Mouse (Mus musculus): ENCODE results near the gene Cabp7. TPM values are rescaled to one million over a fixed set of nuclear protein-coding genes. Genes with fewer than 3 reads are reported as not detected.

Cabp7 gene
- total and polyA plus RNA-seq, 3 experiments = not detected

DNA sequence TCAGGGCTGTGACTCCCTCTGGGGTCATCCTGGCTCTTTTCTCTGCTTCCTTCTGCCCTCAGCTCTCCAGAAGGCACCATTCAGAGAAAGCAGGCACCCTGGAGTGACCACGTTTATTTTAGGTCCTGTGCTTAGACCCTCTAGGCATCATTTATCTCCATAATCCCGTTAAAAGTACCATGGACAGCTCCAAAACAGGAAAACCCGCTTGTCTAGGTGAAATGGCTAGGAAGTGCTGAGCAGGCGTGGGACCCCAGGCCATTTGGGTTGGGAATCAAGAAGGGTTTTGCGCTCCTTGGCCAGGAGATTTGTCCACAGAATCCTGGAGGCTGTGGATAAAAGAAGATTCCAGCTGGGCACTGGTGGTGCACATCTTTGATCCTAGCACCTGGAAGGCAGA, 17.1 kb upstream of the Cabp7 start:
- Histone ChIP-seq H3K36me3 (replicated peaks) (peaks cover 41% of the 10 kb centered on the region), H3K9me3 (replicated peaks) (no peaks in the 10 kb centered on the region), H3K4me1 (ENCODE audit: insufficient read depth, low read depth, low read length) (no peaks in the 10 kb centered on the region), H3K4me3 (ENCODE audit: low read depth, low read length) (no peak overlapping the region), H3K27me3 (ENCODE audit: insufficient read depth, low read length) (peaks cover 20% of the 10 kb centered on the region; the same call in 1 of the 2 replicates)
- TF ChIP-seq CTCF (IDR thresholded peaks at IDR 0.05; ENCODE audit: low read depth, low read length) = no peak
- no peak for TF ChIP-seq GATA1 (IDR thresholded peaks at IDR 0.05; ENCODE audit: borderline replicate concordance, low read length)
- ATAC-seq (ENCODE audit: extremely low read depth, insufficient number of reproducible peaks, low FRiP score, poor library complexity, severe bottlenecking) (no peak), DNase-seq (ENCODE audit: low spot score) (no peak)

- no peak for DNase-seq (ENCODE audit: low spot score)
- Histone ChIP-seq H3K4me1 (ENCODE audit: insufficient read depth, low read depth, low read length) (no peaks in the 10 kb centered on the region), H3K4me3 (ENCODE audit: low read depth, low read length) (no peak overlapping the region), H3K9me3 (replicated peaks) (no peaks in the 10 kb centered on the region), H3K36me3 (replicated peaks) (peaks cover 29% of the 10 kb centered on the region), H3K27me3 (ENCODE audit: insufficient read depth, low read length) (peaks cover 22% of the 10 kb centered on the region; the same call in 1 of the 2 replicates)
- no peak for ATAC-seq (ENCODE audit: extremely low read depth, insufficient number of reproducible peaks, low FRiP score, poor library complexity, severe bottlenecking)
- no peak for TF ChIP-seq GATA2 (IDR thresholded peaks at IDR 0.05; ENCODE audit: borderline replicate concordance, low read depth, low read length)
- TF ChIP-seq TAL1 (conservative IDR thresholded peaks at IDR 0.05; ENCODE audit: low read depth, low read length) = no peak
- TF ChIP-seq CTCF (IDR thresholded peaks at IDR 0.05; ENCODE audit: low read depth, low read length) = no peak
- TF ChIP-seq GATA1 (IDR thresholded peaks at IDR 0.05; ENCODE audit: borderline replicate concordance, low read length) = no peak
- no peak for TF ChIP-seq POLR2AphosphoS5 (IDR thresholded peaks at IDR 0.05; ENCODE audit: insufficient replicate concordance, low read depth, low read length)
Observed at GRCm38 (mm10) chr11:4762511-4762910, 15.9 kb upstream of the Cabp7 start.

- peaks cover 25% of the 10 kb centered on the region; the same call in 1 of the 2 replicates for H3K27me3 ChIP-seq (ENCODE audit: insufficient read depth, low read length)
- DNase-seq (ENCODE audit: low spot score) = no peak
- peaks cover 24% of the 10 kb centered on the region for H3K36me3 ChIP-seq (replicated peaks)
- TF ChIP-seq GATA2 (IDR thresholded peaks at IDR 0.05; ENCODE audit: borderline replicate concordance, low read depth, low read length) (no peak), TAL1 (conservative IDR thresholded peaks at IDR 0.05; ENCODE audit: low read depth, low read length) (no peak)
- ATAC-seq (ENCODE audit: extremely low read depth, insufficient number of reproducible peaks, low FRiP score, poor library complexity, severe bottlenecking) = no peak
- no peaks in the 10 kb centered on the region for H3K4me1 ChIP-seq (ENCODE audit: insufficient read depth, low read depth, low read length)
- H3K9me3 ChIP-seq (replicated peaks) = no peaks in the 10 kb centered on the region
- no peak overlapping the region for H3K4me3 ChIP-seq (ENCODE audit: low read depth, low read length)
Observed at GRCm38 (mm10) chr11:4761991-4762390, 15.4 kb upstream of the Cabp7 start.

DNA sequence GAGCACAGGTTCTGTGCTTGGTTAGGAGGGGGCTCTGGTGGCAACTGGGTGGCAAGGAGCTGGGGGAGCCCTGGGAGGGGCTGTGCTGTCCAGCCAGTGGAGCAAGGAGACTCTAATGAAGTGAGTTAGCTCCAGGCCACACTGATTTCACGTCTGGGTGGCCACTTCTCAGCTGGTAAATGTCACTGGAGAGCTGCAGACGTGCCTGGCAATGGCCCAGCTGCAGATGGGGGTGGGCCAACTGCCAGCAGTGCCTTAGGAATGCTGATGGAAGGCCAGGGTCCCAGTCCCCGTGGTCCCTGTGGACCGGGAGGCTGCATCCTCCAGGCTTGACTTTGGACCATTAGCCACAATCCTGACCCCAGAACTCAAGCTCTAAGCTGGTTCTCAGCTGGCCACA, 13.9 kb upstream of the Cabp7 start:
- ATAC-seq (ENCODE audit: extremely low read depth, insufficient number of reproducible peaks, low FRiP score, poor library complexity, severe bottlenecking) (no peak), DNase-seq (ENCODE audit: low spot score) (no peak)
- Histone ChIP-seq H3K27me3 (ENCODE audit: insufficient read depth, low read length) (peaks cover 32% of the 10 kb centered on the region; the same call in 1 of the 2 replicates), H3K9me3 (replicated peaks) (no peaks in the 10 kb centered on the region), H3K4me3 (ENCODE audit: low read depth, low read length) (no peak overlapping the region), H3K4me1 (ENCODE audit: insufficient read depth, low read depth, low read length) (no peaks in the 10 kb centered on the region), H3K36me3 (replicated peaks) (peaks cover 11% of the 10 kb centered on the region)
- TF ChIP-seq TAL1 (conservative IDR thresholded peaks at IDR 0.05; ENCODE audit: low read depth, low read length) (no peak), GATA1 (IDR thresholded peaks at IDR 0.05; ENCODE audit: borderline replicate concordance, low read length) (no peak), GATA2 (IDR thresholded peaks at IDR 0.05; ENCODE audit: borderline replicate concordance, low read depth, low read length) (no peak), POLR2AphosphoS5 (IDR thresholded peaks at IDR 0.05; ENCODE audit: insufficient replicate concordance, low read depth, low read length) (no peak), CTCF (IDR thresholded peaks at IDR 0.05; ENCODE audit: low read depth, low read length) (no peak)

DNA sequence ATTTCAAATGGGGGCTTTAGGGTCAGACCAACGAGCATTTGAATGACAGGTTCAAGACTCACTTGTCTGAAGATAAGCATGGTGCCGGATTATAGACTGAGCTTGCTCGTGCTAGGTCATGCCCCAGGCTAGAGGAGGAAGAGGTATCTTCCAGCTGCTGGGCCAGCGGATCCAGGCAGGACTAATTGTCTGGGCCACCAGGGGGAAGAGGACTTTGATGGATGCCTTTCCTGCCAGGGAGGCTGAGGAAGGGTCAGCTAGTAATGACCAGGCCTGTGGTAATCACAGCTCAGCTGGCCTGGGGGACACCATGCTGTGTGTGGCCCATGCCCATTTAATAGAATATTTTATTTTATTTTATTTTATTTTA, 11.2 kb upstream of the Cabp7 start:
- no peak for TF ChIP-seq POLR2AphosphoS5 (IDR thresholded peaks at IDR 0.05; ENCODE audit: insufficient replicate concordance, low read depth, low read length)
- no peak for TF ChIP-seq GATA2 (IDR thresholded peaks at IDR 0.05; ENCODE audit: borderline replicate concordance, low read depth, low read length)
- no peak for TF ChIP-seq CTCF (IDR thresholded peaks at IDR 0.05; ENCODE audit: low read depth, low read length)
- TF ChIP-seq GATA1 (IDR thresholded peaks at IDR 0.05; ENCODE audit: borderline replicate concordance, low read length) = no peak
- no peak for TF ChIP-seq TAL1 (conservative IDR thresholded peaks at IDR 0.05; ENCODE audit: low read depth, low read length)
- Histone ChIP-seq H3K27me3 (ENCODE audit: insufficient read depth, low read length) (peaks cover 36% of the 10 kb centered on the region; the same call in 1 of the 2 replicates), H3K4me1 (ENCODE audit: insufficient read depth, low read depth, low read length) (no peaks in the 10 kb centered on the region), H3K36me3 (replicated peaks) (no peaks in the 10 kb centered on the region), H3K9me3 (replicated peaks) (peaks cover 3% of the 10 kb centered on the region), H3K4me3 (ENCODE audit: low read depth, low read length) (no peak overlapping the region)
- ATAC-seq (ENCODE audit: extremely low read depth, insufficient number of reproducible peaks, low FRiP score, poor library complexity, severe bottlenecking) (no peak), DNase-seq (ENCODE audit: low spot score) (no peak)

DNA sequence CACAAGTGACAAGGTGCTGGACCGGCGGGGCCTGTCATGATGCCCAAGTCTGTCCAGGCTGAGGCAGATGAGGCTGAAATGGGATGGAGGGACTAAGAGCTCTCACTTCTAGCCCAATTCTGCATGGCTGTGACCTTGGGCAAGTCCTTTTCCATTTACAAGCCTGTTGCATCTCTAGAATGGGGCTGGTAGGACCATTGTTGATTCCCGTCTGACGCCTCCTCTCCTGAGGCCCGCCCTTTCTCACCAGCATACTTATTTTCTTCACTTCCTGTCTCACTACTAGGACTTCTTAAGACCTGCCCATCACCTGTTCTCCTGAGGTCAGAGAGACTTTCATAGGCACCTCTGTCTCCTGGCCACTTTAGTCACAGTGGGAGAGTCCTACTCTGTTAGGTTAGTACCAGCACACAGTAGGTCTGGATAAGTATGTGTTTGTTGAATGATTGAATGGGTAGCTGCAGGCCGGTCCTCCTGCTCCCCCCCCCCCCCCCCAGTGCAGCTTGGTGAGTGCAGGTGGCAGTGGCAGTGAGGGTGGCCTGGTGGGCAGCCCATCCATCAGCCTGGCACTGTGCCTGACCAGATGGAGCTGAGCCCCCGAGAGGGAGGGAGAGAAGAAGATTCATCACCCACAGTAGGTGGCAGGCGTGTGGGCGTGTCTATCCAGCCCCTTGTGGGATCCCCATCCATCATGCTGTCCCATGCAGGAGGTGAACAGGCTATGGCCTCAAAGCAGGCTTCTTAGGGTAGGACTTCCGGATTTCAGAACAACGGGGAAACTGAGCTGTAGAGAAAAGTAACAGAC, 10.6 kb upstream of the Cabp7 start:
- H3K4me1 ChIP-seq (ENCODE audit: insufficient read depth, low read depth, low read length) = no peaks in the 10 kb centered on the region
- no peaks in the 10 kb centered on the region for H3K36me3 ChIP-seq (replicated peaks)
- TF ChIP-seq GATA1 (IDR thresholded peaks at IDR 0.05; ENCODE audit: borderline replicate concordance, low read length) (no peak), TAL1 (conservative IDR thresholded peaks at IDR 0.05; ENCODE audit: low read depth, low read length) (no peak), GATA2 (IDR thresholded peaks at IDR 0.05; ENCODE audit: borderline replicate concordance, low read depth, low read length) (no peak), CTCF (IDR thresholded peaks at IDR 0.05; ENCODE audit: low read depth, low read length) (no peak), POLR2AphosphoS5 (IDR thresholded peaks at IDR 0.05; ENCODE audit: insufficient replicate concordance, low read depth, low read length) (no peak)
- no peak for ATAC-seq (ENCODE audit: extremely low read depth, insufficient number of reproducible peaks, low FRiP score, poor library complexity, severe bottlenecking)
- DNase-seq (ENCODE audit: low spot score) = no peak
- H3K27me3 ChIP-seq (ENCODE audit: insufficient read depth, low read length) = peaks cover 33% of the 10 kb centered on the region; the same call in 1 of the 2 replicates
- H3K9me3 ChIP-seq (replicated peaks) = peaks cover 3% of the 10 kb centered on the region
- no peak overlapping the region for H3K4me3 ChIP-seq (ENCODE audit: low read depth, low read length)

Measured in G1E (cell line).